Mouse (Mus musculus) right cerebral cortex, postnatal 25 days (tissue): ENCODE data around the gene Sec16a.

ENCODE experiments used
- DNase-seq: peaks from one replicate; pipeline ENCODE4 v3.0.0; 2022

Sec16a gene

GRCm38 (mm10) chr2:26437221-26437620 is 7.8 kb downstream of the Sec16a start:
- DNase-seq: no peak

DNA sequence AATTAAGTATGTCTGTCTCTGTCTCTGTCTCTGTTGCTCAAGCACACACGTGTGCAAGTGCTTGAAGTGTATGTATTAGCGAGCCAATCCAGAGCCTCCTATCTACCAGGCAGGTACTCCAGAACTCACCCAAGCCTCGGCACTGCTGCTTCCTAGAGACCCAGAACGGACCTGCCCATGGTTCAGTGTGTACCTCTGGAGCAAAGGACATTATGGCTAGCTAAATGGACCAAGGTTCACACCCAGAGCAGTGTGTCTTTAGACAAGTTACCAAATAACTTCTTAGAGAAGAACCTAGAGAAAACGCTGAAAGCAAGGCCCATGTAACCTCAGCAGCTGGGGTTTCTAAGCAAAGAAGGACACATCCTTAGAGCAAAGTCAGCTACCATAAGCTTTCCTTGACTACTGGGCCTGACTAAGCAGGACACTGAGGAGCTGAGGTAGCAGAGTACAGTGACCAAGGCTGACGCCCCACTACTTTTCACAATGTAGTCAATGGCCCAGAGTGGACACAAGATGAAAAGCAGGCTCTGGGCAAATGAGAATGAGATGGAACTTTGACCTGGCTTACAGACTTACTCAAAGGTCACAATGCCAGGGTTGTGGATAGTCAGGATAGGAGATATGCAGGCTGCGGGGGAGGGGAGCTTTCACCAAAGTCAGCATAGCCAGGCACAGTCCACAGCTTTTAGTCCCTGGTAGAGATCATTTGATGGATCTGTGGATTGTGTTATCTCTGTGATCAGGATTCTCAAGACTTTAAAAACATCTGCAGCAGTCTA is 10.0 kb downstream of the Sec16a start:
- no peak for DNase-seq

DNA sequence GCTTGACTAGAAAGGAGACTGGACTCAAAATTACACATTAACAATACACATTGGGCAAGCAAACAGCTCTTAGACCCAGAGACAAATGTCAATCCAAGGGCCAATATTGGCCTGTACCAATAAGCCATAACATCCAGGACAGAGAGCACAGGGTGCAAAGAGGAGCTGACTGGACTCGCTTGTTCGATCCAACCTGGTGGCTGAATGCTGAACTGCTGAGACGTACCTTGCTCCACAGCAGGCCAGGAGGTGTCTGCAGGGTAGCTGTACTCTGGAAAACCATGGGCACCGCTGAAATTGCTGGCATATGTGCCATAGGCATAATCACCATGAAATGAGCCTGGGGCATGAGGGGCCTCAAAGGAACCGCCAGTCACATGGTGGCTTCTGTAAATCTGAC is 15.2 kb downstream of the Sec16a start:
- no peak for DNase-seq

GRCm38 (mm10) chr2:26424541-26424940 is 20.5 kb downstream of the Sec16a start:
- DNase-seq: no peak

DNA sequence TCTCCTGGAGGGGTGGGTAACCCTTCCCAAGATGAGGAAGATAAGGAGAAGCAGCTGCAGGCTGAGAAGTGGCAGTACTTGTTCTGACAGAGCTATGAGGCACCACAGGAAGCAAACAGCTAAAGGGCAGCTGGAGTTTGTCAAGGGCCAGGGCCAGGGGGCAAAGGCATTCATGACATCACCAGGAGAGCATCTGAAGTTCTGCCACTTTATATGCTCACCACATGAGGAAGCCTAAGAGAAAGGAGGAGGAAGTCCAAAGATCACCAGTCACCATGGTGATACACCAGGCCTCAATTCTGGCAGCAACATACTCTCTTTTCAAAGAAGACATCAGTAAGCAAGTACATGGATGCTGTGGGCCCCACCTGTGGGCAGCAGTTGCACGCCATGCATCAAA is 21.9 kb downstream of the Sec16a start:
- no peak for DNase-seq

DNA sequence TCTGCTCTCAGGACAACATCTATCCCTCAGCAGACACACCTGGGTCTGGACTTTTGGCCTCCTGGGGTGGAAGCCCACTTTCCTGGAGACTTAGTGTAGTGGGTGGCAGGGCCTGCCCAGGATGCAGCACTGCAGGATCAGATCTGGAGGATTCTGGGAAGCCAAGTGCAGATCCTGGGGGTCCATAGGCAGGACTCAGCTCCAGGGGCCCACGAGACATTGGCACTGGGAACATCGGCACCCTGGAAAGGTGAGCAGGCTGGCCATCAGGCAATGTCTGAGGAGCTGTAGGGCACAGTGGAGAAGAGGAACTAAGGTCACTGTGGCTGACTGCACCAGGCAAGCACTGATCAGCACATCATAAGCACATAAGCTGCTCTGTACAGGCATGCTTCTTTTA is 23.0 kb downstream of the Sec16a start:
- DNase-seq: no peak

GRCm38 (mm10) chr2:26418120-26418519 is 26.9 kb downstream of the Sec16a start:
- DNase-seq: no peak

DNA sequence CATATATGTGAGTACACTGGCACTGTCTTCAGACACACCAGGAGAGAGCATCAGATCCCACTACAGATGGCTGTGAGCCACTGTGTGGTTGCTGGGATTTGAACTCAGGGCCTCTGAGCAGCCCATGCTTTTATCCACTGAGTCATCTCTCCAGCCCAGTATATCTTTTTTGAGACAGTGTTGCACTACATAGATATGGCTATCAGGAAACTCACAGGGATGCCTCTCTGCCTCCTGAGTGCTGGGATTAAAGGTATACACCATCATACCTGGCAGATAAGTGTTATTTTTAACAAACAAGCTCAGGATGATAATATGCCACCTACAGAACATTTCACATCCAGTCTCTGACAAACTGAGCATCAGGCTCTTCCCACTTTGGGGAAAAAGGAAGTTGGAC is 27.9 kb downstream of the Sec16a start:
- no peak for DNase-seq

DNA sequence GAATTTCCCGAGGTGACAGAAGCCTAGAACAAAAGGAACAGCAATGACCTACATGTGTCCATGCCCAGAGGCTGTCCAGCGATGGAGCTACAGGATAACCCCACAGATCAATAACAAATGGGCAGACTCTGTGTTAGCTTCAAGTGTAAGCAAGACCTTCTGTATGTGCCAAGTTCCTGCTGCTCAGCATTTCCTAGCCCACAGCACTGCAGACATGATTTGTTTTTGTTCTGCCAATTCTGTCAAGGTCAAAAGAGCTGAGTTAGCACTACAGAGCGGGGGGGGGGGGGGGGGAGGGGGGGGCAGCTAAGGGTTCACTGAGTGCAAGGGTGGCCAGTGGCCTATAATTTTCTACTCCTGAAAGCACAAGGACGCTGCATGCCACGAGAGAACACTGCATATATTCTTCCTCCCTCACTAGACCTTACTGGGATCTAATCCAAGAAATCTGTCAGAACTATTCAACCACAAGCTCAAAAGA is 34.0 kb downstream of the Sec16a start:
- DNase-seq: no peak

- DNase-seq: no peak
Observed at GRCm38 (mm10) chr2:26410091-26410490, 34.9 kb downstream of the Sec16a start.

DNA sequence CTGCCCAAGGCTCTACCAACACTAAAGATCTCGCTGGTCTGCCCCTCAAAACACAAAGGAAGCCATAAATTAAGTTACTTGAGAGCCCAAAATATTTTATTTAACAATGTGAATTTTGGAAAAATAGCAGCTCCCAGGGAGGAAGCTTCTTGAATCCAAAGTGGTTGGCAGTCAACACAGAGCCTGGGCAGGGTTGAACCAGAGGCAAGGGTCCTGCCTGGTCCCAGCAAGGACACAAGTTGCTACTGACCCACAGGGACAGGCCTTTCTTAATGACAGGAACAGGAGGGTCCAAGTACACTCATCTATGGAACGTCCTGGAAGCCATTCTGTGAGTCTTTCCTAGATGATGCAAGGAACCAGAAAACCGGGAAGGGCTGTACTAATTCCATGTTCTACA is 35.7 kb downstream of the Sec16a start:
- no peak for DNase-seq

DNA sequence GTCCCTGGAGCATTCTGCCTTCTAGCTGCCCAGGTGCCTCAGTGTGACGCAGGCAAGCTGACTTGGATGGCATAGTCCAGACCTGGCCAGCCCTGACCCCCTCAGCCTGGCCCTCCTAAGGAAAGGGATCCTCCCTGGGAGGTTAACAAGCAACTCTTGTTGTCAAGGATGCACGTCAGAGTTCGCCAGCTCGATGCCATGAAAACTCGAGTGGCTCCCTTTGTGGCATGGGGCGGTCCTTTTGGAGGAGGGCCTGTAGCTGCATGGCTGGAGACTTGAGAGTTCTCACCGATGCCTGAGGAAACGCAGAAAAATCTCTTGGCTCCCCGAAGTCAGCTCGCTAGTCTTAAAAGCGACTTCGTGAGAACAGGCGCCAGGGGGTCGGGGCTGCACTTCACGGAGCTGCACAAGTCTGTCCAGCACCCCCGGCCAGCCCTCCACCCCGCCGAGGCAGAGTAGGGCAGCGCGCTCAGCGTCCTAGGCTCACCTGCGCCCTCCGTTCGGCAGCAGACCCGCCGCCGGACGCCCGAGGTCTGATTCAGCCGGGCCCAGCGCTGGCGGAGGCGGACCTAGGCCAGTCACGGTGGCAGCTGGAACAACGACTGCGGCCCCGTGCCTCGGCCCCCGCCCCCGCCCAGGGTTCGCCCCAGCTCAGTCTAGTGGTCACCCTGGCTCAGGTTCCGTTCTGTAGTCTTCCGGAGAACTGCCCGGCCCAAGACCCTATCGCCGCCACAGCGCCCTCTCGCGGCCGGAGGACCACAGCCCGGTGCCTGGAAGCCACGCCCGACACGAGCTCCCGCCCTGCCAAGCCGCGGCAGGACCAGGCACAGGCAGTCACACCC is 36.3 kb downstream of the Sec16a start, which contains the start of gene Inpp5e:
Gene Inpp5e (minus strand): TSS at position 689 of the 842 bp plus-strand sequence.
- peak; percentile 94 for DNase-seq

DNA sequence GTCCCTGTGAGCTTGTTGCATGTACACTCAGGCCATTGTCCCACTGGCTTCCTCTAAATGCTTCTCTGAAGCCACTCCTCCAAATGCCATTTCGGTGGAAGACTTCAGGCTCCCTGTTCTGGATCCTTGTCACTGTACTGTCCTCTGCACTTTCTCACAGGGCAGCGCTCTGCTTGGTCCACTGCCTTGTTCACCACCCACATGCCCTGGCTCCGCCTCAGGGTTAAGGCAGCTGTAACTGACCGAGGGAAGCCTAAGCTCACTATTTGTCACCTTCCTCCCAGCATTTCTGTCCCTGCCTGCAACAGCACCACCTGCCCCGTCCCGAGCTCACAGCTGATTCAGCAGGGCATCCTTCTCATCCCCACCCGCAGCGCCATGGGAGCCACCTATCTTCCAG is 41.7 kb downstream of the Sec16a start:
- DNase-seq: no peak

DNA sequence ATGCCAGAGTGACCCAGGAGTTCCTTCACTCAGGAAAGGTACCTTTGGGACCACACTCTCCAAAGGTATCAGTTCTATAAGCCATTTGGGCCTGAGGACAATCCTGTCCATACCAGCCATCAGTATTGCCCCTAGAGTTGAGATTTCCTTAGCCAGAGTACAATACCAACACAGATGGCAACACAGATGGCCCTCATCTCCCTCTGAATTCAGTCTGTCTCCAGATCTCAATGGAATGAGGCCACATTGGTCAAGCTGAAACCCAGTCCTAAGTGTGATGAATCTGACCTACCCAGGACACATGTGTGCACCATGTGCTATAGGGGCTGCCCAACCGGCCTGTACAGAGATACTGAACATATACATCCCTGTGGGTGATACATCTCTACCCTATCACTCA is 42.8 kb downstream of the Sec16a start:
- DNase-seq: no peak

- no peak for DNase-seq
Observed at GRCm38 (mm10) chr2:26401023-26401422, 44.0 kb downstream of the Sec16a start.

- no peak for DNase-seq
Observed at GRCm38 (mm10) chr2:26400296-26400695, 44.7 kb downstream of the Sec16a start.

DNA sequence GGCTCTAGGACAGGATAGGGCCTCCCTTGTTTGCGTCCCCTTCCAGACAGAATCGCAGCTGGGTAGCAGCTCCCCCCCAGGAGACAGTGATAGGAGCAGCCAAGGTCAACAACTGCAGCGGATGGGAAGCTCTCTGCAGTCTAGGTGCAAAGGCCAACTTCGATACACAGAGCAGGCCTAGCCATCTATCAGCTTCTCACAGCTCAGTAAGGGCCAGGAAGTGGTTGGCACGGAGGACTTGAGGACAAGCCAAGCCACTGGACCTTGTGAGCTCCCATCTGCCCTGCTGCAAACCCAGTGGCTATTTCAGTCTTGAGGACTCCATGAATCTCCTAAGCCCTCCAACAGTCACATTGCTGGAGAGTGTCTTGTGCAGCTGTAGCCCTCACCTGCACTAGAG is 45.4 kb downstream of the Sec16a start:
- no peak for DNase-seq

GRCm38 (mm10) chr2:26398978-26399377 is 46.0 kb downstream of the Sec16a start:
- DNase-seq: no peak

GRCm38 (mm10) chr2:26391617-26392016 is 53.4 kb downstream of the Sec16a start:
- no peak for DNase-seq

DNA sequence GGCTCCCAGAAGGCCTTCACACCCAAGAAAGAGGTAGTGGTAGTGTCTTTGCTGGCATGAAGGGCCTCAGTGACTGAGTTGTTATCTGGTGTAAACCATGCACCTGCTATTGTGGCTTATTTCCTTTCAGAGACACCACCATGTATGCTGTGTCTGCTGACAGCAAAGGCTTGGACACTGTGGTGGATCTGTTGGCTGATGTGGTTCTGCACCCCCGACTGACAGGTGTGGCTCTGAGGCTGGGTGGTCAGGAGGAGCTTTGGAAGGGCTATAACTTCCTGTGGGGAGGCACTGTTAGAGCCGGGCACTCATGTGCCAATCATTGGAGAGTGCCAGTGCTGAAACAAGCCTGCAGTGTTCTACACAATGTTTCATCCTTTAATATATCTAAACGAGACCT is 54.1 kb downstream of the Sec16a start:
- DNase-seq: no peak

GRCm38 (mm10) chr2:26389154-26389690 is 55.8 kb downstream of the Sec16a start, which contains the start of the genes Entr1 and Pmpca:
TSS of gene Entr1 (minus strand) at chr2:26389316.
TSS of gene Pmpca (plus strand) at chr2:26389339.
- peak; percentile 89 for DNase-seq

DNA sequence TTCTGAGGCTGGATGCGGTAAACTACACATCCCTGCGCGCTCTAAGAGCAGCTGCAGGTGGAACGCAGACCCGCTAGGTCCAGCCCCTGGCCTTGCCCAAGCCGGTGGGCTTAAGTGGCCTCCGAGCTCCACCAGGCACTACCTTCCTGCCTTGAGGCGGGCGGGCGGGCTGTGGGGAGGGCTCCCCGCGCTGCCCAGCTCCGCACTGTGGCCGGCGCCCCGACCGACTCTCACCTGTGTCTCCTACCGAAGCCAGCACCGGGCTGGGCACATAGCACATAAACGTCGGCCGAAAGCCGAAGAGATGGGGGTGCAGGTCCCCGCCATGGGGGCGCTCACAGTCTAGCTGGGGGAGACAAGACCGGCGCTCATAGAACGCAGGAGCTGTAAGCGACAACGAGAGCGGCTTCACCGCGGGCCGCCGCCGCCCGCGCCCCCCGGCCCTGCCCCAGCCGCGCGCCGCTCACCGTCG is 56.3 kb downstream of the Sec16a start:
- DNase-seq: no peak

- no peak for DNase-seq
Observed at GRCm38 (mm10) chr2:26387713-26388112, 57.3 kb downstream of the Sec16a start.
